Mouse (Mus musculus) heart, adult 18-20 months (tissue): ENCODE measurements around the gene A3galt2. TPM values are rescaled to one million over a fixed set of nuclear protein-coding genes. Genes with fewer than 3 reads are reported as not detected.
A peak's percentile ranks its signal among the peaks of the same experiment; 100 is the strongest.

Source experiments
- DNase-seq, 2 experiments: peaks; one replicate each; pipeline ENCODE4 v3.0.0; 2021 to 2022; ENCODE audit warnings: mixed read lengths in 1 of 2
- total RNA-seq, 2 experiments: library from RNA; stranded (reverse); gene quantifications; 2 replicates each; pipeline ENCODE4 v1.2.3; 2021

The A3galt2 gene
- total RNA-seq, 2 experiments from 2014 or later = 0.13 to 0.32 TPM

DNA sequence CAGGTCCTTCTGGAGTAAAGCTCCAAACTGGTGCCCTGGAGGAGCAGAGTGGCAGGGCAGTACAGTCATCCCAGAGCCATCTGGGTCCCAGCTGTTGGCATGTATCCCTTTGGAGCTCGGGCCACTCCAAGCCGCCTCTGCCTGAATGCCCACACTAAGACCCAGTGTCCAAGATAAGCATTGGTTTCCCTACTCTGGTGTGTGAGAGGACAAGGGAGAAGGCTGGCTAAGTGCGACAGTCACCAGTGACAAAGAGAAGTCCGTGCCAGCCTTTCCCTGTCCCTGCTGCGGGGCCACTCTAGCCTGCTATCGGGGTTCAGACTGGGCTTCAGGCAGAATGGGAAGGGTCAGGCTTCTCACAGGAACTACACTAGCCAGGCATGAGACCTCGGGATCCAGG lies 736 bp downstream of the A3galt2 start:
- no peak for DNase-seq

DNA sequence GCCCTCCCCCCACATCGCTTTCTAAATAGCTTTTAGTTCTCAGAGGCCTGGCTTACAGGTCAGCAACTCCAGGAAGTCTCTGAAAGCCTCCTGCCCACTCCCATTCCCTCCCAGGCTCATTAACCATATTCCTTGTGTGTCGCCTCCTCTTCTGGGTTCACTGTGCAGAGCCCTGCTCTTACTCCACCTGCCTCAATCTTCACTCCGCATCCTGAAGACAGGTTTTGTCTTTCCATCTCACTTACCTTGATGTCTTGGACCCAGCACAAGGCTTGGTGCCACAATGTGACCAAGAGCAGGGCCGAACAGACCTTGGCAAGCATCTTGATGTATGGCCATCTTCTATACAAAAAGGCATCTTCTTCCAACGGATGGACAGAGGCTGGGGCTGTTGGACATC lies 4.0 kb downstream of the A3galt2 start:
- no peak for DNase-seq

DNA sequence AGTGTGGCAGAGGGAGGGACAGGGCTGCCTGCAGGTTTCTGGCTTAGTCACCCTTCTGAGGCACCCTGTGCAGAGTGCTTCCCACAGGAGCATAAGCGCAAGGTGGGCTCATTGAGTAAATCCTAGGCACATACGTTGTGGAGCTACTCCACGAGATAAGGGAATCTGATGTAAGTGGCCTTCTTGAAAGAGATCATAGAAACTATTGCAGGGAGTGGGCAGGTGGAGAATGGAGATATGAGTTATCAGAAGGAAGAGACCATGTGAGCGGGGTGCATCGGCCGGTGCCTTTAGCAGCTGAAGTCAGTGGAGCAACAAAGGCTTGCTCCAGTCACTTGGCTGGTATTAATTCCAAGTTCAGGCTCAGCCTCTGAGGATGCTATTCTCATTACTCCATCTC lies 4.9 kb downstream of the A3galt2 start:
- no peak for DNase-seq

DNA sequence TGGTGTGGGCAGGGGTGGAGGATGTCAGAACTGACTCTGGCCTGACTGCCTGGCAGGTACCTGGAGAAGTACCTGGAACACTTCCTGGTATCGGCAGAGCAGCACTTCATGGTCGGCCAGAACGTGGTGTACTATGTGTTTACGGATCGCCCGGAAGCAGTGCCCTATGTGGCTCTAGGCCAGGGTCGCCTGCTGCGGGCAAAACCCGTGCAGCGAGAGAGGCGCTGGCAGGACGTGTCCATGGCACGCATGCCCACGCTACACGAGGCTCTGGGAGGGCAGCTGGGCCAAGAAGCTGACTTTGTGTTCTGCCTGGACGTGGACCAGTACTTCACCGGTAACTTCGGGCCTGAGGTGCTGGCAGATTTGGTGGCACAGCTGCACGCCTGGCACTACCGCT lies 11.8 kb downstream of the A3galt2 start:
- DNase-seq = no peak

DNA sequence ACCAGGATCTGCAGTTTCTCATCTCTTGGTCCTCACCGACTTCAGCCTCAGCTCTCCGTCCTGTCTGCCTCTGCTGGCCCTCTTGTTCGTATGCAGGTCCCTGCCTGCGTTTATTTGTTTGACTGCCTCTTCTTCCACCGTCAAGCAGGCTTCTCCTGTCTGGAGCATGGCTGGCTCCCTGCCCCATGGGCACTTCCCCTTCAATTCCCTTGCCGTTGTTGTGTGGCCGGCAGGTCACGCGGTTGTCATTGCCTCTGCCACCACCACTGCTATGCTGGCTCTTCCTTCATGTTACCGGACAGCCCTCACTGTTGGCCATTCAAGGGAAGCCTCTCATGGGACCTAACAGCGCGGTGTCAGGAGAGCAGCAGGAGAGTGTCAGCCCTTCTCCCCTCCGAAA lies 13.0 kb downstream of the A3galt2 start:
- DNase-seq = peak; percentile 35 to 48

DNA sequence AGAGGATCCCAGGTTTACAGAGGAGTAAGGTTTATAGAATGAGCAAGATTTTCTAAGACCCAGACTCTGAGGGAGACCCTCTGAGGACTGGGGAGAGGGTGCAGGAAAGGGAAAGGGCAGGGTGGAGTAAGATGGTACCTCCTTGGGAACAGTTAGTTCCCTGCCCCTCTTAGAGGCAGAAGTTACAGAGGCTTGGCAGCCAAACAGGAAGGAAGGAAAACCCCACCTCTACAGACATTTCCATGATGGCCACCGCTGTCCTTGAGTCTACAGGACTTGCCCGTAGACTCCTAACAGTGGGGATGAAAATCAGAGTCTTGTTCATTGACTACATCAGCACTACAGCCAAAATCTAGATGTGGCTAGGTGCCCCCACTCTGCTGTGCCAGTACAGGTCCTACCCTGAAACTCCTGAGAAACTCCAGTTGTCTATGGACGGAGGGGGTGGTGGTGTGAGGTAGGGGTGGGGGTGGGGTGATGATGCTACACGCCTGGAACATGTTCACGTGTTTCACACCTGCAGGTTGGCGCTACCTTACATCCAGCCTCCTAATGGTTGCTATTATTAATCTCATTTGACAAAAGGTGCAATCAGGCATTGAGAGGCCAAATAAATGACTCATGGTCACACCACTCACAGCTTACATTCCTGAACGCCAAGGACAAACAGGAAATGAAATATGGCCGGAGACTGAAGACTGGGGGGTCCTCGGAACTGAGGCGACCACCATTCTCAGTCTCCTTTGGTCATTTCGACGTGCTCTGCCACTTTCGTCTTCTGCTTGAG lies 14.6 kb downstream of the A3galt2 start:
- DNase-seq = peak in 1 of 2 experiments; percentile 30

DNA sequence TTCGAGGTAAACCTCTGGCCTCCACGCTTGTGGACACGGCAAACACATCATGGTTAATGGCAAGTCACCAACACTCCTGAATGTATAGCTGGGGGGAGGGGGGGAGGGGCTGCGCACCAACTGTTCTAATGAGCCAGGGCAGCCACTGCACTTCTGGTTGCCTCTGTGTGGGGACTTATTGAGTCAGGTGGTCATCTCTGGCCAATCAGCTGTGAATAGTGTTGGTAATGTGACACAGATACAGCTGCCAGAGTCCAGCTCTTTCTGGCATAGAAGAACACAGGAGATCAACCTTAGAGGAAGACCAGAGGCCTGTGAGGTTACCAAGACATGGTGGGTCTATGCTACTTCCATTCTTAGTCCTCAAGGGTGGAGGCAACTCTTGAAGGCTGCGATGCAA lies 15.5 kb downstream of the A3galt2 start:
- no peak for DNase-seq

DNA sequence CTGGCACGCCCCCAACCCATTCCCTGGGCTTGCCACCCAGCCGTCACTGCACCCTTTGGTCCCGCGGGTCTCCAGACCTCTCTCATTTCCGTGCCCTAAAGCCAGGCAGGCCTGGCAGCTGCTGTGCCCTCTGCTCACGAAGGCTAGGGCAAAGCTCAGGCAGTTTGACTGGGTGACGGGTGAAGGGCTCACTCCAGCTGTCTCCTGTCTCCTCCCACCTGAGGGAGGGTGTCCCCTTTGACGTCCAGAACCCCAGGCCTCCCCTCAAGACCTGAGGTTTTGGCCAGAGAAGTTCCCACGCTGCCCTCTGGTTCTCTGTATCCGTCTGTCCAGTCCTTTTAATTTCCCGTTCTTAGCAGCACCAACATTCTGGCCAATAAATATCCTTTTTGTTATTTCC lies 18.7 kb downstream of the A3galt2 start:
- no peak for DNase-seq

DNA sequence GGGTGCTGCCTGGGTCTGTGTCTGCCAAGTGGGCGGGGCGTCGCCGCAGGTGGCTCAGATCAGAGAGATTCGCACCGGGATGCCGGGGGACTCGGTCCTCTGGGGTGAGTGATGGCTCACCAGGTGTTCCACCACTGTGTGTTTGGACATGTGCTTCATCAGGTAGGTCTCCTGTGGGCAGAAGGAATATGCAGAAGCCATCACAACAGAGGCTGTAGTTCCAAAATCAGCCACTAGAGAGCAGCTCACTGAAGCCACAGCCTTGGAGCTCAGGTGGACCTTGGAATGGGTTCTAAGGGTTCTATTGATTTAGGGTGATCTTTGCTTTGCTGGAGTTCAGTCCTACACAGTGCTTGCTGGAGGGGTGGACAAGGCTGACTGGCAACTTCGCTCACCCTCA lies 19.3 kb downstream of the A3galt2 start:
- peak; percentile 36 to 70 for DNase-seq

DNA sequence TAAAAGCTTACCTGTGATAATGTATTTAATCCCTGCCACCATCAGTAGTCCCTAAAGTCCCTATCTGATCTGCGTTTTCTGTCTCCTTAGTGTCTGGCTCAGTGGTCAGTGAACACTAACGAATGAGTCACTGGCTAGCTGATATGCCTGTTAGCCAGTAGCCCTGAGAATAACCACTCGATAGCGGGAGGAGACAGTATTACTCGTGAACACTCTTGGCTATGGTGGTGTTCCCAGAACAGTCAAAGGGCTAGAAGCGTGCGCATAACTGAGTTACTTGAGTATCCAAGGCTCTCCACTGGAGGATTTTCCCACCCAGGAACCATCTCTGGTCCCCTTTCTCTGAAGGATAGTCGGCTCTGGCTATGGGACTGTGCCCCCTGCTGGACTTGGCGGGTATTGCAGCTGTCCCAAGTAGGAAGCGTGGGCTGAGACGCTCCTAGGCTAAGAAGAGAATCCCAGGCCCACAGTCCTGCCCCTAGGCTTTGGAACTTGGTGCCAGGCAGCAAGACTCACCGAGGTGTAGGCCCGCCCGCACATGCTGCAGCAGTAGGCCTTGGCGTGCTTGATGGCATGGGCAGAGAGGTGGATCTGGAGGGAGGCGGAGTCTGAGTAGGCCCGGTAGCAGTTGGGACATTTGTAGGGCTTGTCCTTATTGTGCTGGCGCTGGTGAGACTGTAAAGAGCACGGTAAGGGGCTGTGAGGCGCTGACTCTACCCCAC lies 21.6 kb downstream of the A3galt2 start:
- peak; percentile 63 to 91 for DNase-seq

DNA sequence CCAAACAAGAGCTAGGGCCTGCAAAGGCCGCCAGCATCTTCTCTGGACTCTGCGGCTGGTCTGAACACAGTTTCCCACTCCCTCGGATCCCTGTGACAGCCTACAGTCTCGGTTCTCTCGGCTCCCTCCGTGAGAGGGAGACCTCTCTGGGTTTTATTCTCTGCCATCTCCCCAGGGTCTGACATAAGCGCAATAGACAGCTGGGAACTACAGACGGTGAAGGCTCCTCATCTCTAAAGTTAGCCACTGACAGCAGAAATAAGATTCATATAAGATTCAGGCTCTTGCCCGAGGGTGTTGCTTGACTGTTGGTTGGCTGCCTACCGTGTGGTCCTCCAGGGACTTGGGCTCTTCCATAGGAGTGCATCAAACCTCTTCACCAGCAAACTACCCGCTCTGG lies 22.4 kb downstream of the A3galt2 start:
- DNase-seq = no peak

DNA sequence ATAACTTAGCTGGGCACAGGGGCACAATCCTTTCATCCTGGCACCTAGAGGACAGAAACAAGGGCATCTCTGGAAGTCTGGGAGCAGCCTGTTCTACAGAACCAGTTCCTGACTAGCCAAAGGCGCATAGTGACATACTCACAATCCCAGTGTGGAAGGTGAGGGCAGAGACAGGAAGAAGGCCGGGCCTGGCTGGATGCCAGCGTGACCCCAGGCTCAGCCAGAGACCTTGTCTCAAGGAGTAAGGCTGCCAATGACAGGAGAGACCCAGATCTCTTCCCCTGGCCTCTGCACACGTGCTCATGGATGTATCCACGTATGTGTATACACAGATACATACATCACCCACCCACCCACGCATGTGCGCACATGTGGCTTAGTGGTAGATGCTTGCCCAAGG lies 26.9 kb downstream of the A3galt2 start:
- no peak for DNase-seq

DNA sequence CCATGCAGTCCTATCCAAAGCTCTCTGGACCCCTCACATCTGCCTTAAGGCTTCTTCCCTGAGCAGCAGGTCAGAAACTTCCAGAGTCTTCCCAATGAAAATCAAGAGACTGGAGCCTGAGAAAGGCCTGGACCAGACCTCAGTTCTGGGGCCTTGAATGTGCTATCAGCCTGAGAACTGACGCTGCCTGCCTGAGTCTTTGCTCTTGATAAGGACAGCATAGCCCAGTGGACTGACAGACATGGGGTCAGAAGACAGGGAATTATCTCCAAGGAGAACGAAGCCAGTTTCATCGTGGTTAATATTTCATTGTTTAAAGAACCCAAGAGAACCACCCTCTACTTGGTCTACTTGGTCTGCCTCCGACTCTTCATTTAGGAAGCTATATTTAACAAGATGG lies 27.5 kb downstream of the A3galt2 start:
- DNase-seq = no peak

DNA sequence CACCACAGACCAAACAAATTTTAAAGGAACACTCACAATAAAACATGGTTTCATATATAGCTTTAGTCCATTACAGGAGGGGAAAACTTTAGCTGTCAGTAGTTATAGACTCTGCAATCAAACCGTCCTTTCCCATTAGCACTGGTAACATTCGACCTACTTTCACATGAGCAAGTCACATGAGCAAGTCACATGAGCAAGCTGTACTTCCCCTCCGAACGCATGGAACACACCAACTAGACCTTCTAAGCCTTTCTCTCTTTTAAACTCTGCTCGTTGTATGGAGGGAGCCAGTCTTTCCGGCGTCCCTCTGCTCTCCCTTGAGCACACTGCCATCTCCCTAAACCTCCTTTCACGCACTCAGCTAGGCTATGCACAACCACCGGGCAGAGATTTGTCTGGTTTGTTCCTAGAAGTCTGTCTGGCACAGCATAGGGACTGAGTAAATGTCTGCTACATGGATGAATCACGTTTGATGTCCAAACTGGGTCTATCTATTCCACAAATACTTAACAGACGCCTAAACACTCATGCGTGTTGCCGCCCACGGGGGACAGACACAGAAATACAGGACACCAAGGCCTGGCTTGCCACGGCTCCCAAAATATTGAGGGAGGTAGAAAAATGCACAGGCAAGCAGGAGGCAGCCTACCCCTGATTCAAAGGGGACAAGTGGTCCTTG lies 29.9 kb downstream of the A3galt2 start:
- DNase-seq = no peak

DNA sequence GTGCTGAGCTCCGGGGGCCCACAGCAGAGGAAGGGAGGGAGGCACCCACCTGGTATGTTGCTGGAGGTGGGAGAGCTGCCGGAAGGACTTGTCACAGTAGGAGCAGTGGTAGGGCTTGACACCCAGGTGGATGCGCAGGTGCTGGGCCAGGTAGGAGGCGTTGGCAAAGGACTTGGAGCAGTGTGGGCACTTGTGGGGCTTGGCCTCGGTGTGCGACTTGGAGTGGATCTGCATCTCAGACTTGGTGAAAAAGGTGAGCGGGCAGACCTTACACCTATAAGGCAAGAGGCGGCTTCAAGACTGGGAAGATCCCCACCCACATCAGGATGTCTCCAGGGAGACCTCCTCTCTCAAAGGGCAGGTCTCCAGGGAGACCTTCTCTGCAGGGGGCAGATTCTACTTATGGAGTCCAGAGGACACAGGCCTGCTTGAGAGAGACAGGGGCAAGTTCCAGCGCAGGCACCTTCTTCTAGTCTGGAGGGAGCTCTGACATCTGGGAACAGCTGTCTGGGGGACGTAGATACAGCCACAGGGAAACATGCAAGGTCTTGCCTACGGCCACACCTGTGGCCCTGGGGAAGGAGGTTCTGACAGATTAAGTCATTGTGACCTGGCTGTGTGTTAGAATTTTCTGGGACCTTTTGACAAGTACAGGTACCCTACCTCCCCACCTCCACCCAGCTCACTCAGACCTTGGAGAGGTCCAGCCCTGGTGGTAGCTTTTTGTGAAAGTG lies 30.9 kb downstream of the A3galt2 start:
- DNase-seq = no peak

DNA sequence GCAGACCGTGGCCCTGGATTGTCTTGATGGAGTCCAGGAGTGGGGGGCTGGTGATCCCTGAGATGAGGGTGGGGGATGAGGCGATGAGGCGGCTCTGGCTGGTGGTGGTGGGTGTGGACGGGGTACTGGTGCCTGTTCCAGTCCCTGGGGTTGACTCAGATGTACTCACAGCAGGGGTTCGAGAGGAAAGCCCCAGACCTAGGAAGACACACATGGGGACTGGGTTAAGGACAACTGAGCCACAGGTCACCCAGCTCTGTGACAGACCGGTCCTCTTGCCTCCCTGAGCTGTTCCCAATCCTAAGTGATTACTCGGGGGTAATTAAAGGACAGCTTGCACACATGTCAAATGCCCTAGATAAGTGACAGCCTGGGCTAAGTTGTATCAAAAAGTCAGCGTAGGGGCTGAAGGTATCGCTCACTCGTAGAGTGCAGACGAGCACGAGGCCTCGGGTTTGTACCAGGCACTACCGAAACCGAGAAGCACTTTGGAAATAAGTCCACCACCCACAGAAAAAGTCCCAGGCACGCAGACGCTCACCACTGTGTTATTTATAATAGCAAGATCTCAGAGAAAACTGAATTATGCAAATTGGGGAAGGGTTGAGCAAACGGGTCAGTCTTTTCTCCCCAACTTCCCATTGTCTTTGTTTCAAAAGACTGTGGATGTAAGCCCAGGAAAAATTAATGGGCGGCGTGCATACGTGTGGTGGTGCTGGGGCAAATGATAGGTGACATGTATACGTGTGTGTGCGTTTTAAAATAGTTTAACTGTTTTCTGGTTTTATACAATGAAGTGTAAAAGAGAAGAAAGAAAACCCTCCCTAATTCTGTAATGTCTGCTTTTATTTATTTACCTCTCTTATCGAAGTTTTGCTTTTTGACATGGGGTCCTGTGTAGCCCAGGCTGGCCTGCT lies 32.1 kb downstream of the A3galt2 start:
- DNase-seq = no peak

DNA sequence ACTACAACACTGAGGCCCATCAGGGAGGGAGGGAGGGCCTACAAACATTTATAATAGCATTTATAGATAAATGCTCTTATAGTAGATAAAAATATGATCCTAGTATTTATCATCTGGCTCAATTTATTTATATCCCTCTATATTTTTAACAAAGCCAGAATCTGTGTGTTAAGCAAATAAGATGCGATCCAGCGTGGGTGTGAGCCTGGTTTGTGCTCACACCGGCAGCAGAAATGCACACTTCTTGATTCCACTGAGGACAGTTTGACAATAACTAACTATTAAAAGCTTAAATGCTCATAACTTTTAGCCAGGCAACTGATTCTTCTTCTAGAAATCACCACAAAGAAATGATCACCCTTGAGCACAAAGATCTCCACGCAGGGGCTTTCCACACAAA lies 32.9 kb downstream of the A3galt2 start:
- no peak for DNase-seq

DNA sequence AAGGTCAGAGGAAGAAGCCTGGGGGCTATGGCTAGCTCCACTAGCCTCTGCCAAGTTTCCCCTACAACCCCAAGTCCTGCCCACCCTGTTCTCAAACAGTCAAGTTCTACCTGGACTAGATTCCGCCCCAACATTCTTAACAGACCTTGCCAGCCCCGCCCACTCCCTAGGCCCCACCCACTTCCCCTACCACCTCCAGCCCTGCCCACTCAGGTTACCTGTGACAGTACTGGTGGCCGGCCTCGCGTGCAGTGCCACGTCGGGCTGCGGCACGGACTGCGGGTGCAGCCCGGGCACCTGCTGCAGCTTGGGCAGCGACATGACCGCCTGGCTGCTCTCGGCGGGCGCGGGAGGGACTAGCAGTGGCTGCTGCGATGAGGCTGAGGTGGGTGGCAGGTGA lies 34.5 kb downstream of the A3galt2 start:
- DNase-seq = no peak

DNA sequence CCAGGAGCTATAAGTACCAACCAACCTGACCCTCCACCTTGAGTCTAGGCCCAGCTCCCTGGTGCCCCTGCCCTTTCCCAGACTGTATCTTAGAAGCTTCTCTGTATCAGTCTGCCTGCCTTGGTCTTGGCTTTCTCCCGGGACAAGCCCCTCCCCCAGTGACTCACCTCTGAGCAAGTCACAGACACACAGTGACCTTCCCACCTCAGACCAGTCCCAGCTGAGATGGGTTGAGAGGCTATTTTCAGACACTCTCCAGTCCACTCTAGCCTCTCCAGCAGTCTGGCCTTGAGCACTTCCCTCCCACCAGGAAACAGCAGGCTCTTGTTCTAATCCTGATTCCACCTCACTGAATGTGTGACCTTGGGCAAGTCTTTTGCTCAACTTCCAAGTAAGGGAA lies 38.5 kb downstream of the A3galt2 start:
- peak; percentile 27 to 45 for DNase-seq

DNA sequence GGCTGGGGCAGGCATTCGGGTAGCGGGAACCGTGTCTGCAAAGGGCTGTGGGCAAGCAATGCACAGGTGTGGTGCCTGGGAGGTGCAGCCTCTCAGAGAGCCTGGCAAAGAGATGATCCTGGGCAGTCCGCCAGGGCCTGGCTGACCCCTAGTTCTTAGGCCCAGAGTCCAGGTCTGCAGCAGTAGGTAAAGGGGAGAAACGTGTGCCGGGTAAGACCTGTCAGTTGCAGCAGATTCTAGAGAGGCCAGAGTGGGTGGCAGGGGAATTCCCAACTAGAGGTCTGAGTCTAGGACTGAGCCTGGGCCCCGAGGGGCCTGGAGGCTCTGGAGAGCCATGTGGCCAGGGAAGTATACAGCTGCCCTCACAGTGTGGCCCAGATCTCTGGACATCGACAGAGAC lies 39.0 kb downstream of the A3galt2 start:
- no peak for DNase-seq

DNA sequence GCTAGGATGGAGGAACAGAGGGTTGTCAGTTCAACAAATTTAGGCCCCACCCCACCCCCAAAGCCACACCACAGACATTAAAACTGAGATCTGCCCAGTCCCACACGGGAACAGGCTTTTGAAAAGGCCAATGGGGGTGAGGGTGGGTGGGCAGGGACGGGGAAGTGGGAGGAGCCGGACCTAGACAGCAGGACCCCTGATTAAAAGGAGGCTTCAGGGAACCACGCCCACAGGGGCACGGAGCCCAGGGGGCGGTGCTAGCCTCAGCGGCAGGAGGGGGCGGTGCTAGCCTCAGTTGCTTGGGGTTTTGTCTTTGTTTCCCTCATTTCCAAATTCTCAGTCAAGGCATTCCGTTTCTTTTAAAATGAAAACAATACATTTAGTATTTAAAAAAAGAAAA lies 40.4 kb downstream of the A3galt2 start:
- no peak for DNase-seq

DNA sequence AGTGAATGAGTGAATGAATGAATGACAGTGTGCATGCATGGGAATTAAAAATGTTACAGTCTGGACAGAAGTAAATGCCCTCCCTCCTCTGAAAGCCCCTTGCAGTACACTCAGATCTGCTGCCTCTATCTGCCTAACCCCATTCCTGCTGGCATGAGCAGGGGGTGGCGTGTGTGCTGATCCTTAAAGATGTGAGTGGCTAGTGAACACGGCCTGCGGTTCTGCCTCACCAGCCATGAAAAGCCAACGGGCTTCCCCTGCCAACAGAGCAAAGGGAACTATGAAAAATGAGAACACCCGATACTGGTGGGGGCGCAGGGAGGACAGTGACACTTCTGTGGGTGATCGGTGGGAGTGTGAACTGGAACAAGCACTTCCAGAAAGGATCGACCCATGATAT lies 41.6 kb downstream of the A3galt2 start:
- DNase-seq = no peak
